Mouse (Mus musculus): Measurements from ENCODE around the gene Espnl.

DNA sequence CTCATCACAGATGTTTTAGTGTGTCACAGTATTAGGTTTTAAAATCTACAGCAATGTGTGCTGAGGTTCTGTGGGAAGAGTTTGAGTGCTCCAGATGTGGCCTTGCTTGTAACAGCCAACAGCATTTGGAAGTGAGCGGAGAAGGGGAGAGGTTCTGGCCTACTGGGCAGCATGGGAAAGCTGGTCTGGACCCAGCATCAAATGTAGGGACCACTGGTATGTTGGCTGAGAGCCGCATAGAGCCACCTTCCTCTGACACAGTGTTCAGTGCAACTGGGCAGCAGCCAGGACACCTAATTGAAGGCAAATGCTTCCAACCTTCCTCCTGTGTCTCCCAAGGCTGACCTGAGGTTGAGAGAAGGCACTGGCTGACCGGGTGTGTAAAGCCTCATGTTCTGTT is 19.9 kb upstream of the Espnl start:
- no peak for TF ChIP-seq CTCF (IDR thresholded peaks at IDR 0.05; ENCODE audit: low read depth)
- TF ChIP-seq EP300 (IDR thresholded peaks at IDR 0.05; ENCODE audit: low read depth) = no peak

Data from heart, postnatal 0 days (tissue).